Mouse (Mus musculus) spleen, postnatal 36 days (tissue): ENCODE measurements around the gene Cbfa2t2.

Source experiments
- DNase-seq, 2 experiments: peaks; one replicate each; pipeline ENCODE4 v3.0.0; 2022; ENCODE audit warnings: low spot score in 2 of 2, mixed read lengths in 1 of 2

Cbfa2t2 gene

DNA sequence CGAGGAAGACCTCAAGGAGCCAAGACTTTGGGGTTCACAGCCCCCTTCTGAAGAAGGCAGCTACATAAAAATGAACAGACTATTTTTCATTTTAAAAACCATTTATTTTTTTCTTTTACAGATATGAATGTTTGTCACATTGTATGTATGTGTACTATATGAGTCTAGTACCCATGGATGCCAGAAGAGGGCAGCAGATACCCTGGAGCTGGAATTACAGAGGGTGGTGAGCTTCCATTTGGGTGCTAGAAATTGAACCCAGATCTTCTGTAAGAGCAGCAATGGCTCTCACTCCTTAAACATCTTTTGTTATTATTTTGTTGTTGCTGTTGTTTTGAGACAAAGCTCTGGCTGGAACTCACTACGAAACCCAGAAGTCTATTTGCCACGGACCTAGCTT, 10.8 kb upstream of the Cbfa2t2 start:
- DNase-seq: no peak

DNA sequence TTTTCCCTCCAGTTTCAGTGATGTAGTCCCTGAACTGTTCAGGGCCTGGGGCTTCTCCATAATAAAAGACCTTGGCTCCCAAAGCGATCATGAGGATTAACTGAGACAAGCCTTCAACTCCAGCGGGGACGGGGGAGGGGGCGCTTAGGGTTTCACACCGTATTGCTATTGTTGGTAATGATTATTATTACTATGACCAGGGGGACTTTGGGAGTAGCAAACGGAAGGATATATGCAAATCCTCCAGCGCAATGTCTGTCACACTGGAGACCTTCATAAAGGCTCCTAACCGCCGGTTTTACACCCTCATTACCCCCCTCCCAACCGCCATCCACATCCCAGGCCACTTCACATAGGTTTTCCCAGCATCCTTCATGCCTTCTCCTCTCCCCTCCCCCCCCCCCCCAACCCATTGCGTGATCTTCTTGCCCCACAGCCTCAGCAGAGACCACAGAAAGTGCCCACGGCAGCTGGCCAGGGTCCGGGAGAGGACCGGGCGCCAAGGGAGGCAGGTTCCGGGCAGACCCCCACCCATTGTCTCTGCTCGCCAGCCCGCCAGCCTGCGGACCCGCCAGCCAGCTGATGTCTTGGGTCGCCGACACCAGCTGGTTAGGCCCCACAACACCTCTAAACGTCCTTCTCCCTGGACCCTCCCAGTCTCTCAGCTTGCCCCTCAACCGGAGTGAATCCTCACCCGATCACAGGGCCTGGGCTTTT, 9.9 kb upstream of the Cbfa2t2 start:
- no peak for DNase-seq

DNA sequence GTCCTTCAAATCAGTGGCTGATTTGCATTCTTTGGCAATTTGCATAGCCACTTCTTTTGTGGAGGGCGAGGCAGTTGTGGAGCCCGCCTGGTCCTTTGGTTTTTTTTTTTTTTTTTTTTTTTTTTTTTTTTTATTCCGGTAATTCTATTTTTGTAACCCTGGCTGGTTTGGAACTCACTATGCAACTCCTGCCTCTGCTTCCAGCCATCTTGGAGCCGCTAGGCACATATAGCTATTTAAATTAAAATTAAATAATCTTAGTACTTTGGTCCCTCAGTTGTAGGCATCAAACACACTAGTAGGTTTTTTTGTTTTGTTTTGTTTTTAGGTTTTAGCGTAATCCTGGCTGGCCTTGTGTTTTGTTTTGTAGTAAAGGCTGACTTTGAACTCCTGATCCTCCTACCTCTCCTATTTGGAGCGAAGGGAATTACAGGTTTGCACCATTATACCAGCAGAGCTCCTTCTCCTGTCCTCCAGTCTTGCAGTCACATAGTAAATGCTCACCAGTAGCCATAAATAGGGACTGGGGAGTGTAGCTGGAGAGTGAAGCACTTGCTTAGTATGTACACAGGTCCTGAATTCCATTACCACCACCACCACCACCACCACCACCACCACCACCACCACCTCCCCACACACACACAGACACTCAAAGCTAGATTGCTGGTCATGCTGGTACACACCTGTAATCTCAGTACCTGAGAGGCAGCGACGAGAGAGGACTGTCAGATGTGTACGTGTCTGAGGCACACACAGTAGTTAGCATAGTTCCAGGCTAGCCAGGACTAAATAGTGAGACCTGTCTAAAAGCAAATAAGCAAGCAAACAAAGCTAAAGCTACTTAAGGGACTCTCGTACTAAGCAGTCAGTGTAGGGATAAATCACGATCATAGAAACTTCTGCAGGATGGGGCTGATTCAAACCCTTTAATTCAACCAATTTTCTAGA, 9.1 kb upstream of the Cbfa2t2 start:
- no peak for DNase-seq

DNA sequence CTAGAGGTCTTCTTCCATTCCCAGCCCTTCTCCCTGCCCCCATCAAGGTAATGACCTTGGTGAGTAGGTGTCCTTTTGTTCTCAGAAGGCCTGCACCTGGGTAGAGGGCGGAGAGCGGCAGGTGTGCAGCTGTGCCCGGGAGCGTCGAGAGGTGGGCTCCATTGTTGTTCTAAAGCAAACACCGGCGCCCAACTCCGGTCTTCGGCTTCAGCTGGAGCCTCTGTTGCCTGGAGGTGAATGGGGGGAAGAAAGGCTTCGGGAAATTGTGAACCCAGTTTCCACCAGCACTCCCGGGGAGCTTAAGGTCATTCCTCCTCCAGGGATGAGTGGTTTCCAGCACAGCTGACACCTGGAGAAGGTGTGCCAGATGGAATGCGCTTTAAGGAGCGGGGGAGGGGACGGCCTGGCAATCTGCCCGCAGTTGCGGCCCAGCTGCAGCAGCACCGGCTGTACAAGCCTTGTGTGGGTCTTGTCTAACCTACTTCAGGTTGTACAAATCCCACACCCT, 8.4 kb upstream of the Cbfa2t2 start:
- DNase-seq: no peak

DNA sequence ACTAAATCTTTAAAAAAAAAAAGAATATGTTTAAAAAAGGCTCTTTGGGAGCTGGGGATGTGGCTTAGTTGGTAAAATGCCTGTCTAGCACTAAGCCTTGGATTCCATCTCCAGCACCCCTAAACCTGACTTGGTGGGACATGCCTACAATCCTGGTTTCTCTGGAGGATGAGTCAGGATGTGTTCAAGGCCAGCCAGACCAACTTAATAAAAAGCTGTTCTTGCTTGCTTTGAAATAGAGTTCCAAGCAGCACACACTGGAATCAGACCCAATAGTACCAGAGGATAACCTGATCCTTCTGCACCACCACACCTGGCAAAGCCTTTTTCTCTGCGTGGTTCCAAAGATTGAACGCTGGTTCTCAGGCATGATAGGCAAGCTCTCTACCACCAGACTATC, 5.7 kb upstream of the Cbfa2t2 start:
- no peak for DNase-seq

DNA sequence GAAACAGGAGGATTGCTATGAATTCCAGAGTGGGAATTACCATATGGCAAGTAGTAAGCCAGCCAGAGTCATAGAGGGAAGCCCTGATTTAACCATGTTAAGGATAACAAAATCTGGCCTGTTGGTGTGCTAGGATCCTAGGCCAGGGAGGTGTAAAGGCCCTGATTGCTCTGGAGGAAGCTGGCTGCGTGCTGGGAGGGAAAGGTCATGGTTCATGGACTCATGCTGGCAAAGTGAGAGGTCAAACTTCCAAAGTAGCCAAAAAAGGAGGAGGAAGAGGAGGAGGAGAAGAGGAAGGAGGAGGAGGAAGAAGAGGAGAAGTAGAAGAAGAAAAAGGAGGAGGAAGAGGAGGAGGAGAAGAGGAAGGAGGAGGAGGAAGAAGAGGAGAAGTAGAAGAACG, 3.6 kb upstream of the Cbfa2t2 start:
- no peak for DNase-seq

DNA sequence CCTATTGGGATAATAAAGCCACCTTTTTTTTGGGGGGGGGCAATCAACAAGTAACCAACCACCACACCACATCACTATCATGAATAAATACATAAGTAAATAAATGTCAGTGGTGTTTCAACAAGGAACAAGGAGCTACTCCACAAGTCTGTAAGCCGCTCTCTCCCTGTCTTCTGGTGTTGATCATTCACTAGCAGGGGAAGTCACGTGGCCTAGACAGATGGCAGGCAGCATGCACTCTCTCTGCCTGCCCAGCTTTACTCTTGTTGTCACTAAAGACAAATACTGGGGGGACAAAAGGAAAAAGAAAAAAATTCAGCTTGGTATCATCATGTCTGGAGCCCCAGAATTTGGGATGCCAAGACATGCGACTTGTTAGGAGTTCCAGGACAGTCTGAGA, 2.9 kb upstream of the Cbfa2t2 start:
- no peak for DNase-seq

DNA sequence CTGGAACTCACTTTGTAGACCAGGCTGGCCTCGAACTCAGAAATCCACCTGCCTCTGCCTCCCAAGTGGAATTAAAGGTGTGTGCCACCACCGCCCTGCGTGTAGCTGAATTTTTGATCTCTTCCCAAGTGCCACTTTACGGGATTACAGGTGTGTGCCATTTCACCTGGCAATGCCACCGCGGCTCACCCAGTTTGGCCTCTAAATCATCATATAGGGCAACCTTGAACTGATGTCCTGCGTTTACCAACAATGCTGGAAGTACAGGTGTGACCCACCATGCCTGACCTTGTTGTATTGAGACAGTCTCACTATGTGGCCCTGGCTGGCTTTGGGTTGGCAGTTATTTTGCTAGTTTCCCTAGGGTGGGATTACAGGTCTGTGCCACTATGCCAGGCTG, 1.6 kb upstream of the Cbfa2t2 start:
- no peak for DNase-seq

DNA sequence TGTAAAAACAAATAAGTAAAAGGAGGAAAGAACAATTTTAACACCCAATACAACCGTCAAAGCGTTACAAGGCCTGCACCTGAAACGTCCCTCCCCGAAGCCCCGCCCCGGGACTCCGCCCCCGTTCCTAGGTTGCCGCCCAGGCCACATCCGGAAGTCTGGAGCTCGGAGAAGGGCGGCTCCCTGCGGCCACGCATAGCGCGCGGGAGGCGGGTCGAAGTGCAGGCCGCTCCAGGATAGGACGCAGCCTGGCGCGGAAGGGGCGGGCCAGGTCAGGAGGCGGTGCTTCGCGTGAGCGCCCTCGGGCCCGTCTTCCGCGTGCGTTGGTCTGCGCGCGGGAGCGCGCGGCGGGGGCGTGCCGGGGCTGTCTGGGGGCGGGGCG, 214 bp upstream of the Cbfa2t2 start:
- peak; percentile 99 for DNase-seq

DNA sequence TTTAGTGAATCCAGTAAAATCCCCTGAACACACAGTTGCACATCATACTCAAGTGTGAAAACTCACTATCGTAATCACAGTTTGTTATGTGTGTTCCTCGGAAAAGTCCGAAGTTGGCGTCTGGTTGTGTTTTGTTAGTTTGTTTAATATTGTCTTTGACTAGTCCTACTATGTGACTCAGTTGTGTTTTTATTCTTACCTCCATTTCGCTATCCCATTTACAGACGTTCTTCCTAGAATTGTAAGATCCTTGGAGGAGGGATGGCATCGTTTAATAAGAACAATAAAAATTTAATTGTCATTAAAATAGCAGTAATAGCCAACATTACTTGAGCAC, 878 bp downstream of the Cbfa2t2 start:
- no peak for DNase-seq

DNA sequence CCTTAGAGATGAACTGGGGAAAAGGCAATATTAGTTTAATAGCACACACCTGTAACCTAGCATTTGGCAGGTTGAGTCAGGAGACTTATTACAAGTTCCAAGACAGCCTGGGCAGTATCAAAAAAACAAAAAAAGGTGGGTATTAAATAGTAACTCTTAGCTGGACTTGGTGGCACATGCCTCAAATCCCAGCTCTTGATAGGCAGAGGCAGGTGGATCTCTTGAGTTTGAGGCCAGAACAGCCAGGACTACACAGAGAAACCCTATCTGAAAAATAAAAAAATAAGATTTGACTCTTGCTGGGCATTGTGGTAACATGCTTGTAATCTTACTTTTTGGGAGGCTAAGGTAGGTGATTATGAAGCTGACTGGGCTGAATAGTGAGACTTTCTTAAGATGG, 4.2 kb downstream of the Cbfa2t2 start:
- no peak for DNase-seq

DNA sequence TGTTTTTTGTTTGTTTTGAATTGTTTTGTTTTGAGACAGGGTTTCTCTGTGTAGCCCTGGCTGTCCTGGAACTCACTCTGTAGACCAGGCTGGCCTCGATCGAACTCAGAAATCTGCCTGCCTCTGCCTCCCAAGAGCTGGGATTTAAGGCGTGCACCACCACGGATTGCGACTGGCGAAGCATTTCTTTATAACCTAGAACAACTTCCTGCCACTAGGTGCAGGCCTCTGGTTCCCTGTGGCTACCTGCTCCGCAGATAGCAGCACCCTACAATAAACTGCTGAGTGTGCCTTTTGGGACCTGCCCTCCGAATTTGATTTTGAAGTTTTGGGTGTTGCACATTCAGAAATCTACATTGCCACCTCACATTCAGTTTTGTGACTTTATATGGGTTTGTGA, 11.5 kb downstream of the Cbfa2t2 start:
- no peak for DNase-seq

DNA sequence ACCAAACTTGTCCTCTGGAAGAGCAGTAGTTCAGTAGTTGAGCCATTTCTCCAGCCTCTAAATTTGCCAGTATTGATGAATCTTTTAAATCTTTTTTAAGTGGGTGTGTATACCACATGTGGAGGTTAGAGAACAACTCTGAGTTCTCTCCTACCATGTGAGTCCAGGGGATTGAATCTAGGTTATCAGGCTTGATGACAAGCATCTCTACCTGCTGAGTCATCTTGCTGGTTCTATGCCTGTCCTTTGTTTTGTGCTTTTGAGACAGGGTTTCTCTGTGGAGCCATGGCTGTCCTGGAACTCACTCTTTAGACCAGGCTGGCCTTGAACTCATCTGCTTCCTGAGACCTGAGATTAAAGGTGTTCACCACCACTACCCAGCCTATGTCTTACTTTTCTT, 12.4 kb downstream of the Cbfa2t2 start:
- no peak for DNase-seq

DNA sequence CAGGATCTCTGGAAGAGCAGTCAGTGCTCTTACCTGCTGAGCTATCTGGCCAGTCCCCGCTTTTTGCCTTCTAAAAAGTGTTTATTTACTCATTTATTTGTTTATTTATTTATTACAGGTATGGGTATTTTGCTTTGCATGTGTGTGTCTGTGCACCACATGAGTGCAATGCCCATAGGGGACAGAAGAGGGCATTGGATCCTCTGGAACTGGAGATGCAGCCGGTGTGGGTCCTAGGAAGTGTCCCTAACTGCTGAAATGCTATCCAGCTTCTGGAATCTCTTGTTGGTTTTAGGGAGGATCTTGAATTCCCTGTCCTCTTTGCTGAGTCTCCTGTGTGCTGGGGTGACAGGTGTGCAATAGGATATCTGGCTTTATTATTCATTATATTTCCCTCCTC, 16.7 kb downstream of the Cbfa2t2 start:
- no peak for DNase-seq

DNA sequence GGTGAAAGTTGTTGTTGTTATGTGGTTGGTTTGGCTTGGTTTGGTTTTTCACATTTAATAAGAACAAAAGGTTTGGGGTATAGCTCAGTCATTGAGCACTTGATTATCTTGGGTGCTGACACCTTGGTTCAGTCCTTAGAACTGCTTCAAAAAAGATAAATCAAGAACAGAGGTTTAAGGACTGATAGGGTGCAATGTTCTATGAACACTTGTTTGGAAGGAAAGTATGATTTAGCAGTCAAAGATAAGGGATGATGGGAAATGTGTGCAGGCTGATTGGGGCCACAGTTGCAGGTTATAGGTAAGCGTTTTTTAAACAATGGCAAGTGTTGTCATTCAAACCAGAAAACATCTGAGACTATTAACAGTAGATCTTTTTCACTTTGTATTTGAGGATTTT, 17.8 kb downstream of the Cbfa2t2 start:
- DNase-seq: no peak

DNA sequence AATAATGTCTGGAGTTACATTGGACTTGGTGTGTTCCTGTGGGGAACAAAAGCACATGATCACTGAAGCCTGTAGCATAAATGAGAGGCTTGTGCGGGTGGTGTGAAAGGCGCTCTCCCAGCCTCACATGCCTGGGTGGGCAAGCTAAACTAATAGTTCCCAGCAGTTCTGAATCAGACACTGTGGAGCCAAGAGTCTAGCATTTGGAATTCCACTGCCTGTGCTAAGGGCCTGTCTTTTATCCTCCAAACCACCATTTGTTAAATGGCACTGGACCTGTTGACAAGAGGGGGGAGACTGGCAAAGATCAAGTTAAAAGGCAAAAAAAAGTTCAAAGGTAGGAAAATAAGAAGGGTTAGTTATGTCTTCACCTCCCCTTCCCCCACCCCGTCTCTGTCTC, 18.3 kb downstream of the Cbfa2t2 start:
- DNase-seq: no peak

DNA sequence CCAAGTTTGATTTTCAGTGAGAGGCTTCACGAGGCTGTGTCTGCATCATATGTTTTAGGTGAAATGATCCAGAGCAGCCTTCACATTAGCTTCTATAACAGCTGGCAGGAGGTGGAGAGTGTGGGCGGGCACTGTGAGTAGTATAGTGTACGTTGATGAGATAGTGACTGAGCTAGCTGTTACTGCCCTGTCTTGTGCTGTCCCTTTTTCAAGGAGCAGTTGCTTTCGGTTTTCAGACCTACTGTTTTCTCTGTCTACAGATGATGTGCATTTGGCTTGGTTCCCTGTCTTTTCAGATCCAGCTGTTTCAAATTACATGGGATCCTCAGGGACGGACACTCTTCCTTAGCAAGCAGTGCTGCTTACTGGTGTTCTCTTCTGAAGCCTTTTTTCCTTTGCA, 19.5 kb downstream of the Cbfa2t2 start:
- no peak for DNase-seq

DNA sequence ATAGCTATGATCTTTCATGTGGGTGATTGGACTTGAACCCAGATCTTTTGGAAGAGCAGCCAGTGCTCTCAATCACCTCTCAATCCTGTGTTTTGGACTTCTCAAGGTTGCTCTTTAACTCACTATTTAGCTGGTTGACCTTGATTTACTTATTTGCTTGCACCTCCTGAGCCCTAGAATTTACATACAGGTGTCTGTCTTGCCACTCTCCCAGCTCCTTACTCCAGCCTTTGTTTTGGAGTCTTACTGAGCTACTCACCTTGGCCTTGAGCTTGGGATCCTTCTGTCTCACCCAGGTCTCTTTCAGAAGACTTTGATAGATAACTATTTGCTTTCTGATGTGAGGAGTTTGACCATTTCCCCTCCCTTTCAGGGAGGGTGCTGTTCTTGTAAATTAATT, 20.3 kb downstream of the Cbfa2t2 start:
- DNase-seq: no peak

DNA sequence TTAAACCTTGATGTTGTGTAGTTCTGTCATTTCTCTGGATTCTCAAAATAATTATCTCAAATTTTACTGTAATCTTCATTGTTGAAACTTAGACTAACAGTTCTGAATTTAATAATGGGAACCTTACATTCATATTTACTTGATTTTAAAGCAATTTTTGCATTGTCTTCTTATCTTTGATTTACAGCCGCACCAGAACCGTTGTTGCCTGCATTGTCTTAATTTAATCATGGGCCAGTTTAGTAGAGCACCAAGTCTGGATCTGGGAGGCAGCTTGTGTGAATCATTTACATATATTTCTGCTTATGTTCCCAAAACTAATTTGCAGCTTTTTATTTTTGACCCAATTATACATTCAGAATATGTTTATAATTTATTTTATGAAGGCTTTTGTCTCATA, 23.0 kb downstream of the Cbfa2t2 start:
- no peak for DNase-seq

DNA sequence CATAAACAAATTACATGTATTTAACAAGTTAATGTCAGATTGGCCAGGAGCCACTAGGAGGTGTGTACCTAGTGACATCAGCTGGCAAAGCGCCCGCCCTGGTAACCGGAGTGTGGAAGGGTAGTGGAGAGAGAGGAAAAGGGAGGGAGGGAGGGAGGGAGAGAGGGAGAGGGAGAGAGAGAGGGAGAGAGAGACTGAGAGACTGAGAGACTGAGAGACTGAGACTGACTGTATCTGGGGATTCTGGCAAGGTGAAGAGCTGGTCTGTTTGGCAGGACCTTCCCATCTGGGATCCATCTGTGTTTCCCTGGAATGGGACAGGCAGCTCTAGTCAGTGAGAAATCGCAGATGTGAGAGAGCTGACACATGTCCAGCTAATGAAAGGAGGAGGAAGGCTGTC, 23.6 kb downstream of the Cbfa2t2 start:
- DNase-seq: no peak

DNA sequence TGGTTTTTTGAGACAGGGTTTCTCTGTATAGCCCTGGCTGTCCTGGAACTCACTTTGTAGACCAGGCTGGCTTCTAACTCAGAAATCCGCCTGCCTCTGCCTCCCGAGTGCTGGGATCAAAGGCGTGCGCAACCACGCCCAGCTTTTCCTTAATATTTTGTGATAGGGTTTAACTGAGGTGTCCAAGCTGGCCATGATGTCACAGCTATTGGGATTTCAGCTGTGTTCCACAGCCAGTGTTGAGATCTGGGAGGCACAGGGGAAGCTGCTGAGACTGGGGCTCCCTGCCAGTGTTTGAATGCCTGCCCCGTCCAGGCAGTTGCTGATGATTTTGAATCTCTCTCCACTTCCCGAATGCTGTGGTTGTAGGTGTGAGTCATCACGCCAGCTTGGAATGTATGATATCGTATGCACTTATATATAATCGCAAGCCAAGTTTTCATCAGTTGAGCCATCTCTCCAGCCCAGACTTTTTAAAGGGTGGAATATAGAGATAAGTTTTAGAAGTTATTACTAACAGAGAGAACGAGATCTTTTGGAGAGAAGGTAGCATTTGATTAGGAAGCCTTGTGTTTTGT, 27.4 kb downstream of the Cbfa2t2 start:
- no peak for DNase-seq

DNA sequence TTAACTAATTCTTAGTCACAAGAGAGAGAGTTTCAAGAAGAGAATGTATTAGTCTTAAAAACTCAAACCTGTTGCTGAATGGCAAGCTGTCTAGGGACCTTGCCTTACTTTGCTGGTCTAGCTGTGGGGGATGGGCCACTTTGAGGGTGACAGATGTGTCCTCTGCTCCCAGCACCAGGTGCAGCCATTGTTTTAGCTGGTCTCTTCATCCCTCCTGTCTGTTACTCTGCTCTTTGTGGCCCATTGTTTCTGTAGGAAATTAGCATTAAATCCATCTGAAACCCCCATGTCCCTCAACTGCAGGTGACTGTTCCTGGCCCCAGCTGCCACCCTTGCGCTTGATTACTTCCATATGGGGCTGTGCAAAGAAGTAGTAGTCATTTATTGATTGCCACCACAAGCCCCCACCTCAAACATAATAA, 29.6 kb downstream of the Cbfa2t2 start:
- no peak for DNase-seq

DNA sequence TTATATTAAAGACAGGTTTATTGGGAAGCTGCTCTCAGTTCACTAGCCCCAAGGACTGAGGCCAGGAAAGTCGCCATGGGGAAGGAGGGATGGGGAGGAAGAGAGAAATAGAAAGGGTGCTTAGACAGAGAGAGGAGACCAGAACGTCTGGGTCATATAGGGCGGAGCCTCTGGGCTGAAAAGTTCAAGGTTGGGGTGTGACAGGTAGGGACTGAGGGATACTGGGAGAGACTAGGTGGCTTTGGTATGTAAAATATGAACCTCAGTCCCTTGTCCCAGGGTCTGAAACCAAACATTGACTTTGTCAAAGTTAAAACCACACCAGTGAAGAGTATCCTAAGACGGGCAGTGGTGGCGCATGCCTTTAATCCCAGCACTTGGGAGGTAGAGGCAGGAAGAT, 30.9 kb downstream of the Cbfa2t2 start:
- no peak for DNase-seq
